Mouse (Mus musculus) liver, adult 2 months (tissue): ENCODE results near the gene Srm. TPM values are rescaled to one million over a fixed set of nuclear protein-coding genes. Genes with fewer than 3 reads are reported as not detected.

Experiments
- DNase-seq: peaks from one replicate; pipeline ENCODE4 v3.0.0-alpha.2; 2011; ENCODE audit warnings: low read depth, low spot score; ENCODE audit errors: extremely low read depth
- H3K27ac ChIP-seq: fragments of 200-500 bp; replicated peaks from 2 replicates; pipeline ENCODE4 v1.5.1; 2012; ENCODE audit warnings: low read depth, mild to moderate bottlenecking, control low read depth, inconsistent platforms, low read length; ENCODE audit not compliant: insufficient read depth
- H3K27me3 ChIP-seq: fragments of 200-500 bp; 2 replicates; pipeline ENCODE4 v1.6.1; 2012; ENCODE audit warnings: mild to moderate bottlenecking, moderate library complexity, low read length, inconsistent platforms; ENCODE audit not compliant: control insufficient read depth, insufficient read depth
- H3K36me3 ChIP-seq: fragments of 200-500 bp; 2 replicates; pipeline ENCODE4 v1.6.1; 2012; ENCODE audit warnings: low read length, inconsistent platforms; ENCODE audit not compliant: control insufficient read depth, insufficient read depth
- H3K4me1 ChIP-seq: fragments of 200-500 bp; 2 replicates; pipeline ENCODE4 v1.6.1; 2011; ENCODE audit warnings: low read length; ENCODE audit not compliant: control insufficient read depth, insufficient read depth
- H3K4me3 ChIP-seq: fragments of 200-500 bp; 2 replicates; pipeline ENCODE4 v1.5.1; 2011; ENCODE audit warnings: low read depth, mild to moderate bottlenecking, control low read depth, low read length, moderate library complexity; ENCODE audit not compliant: insufficient read depth
- H3K79me2 ChIP-seq: fragments of 200-500 bp; 2 replicates; pipeline ENCODE4 v1.6.1; 2012; ENCODE audit warnings: inconsistent platforms, mild to moderate bottlenecking, low read length, moderate library complexity; ENCODE audit not compliant: control insufficient read depth, insufficient read depth
- H3K9ac ChIP-seq: fragments of 200-500 bp; 2 replicates; pipeline ENCODE4 v1.6.1; 2012; ENCODE audit warnings: low read depth, mild to moderate bottlenecking, control low read depth, inconsistent platforms, low read length
- CTCF ChIP-seq: fragments of 200-500 bp; IDR thresholded peaks from 2 replicates; pipeline ENCODE4 v1.5.1; 2011; ENCODE audit warnings: low read depth, low read length, control low read depth
- POLR2A ChIP-seq: fragments of 200-500 bp; IDR thresholded peaks from 2 replicates; pipeline ENCODE4 v1.6.1; 2011; ENCODE audit warnings: low read length, control low read depth; ENCODE audit not compliant: insufficient read depth; ENCODE audit errors: extremely low read depth
- WGBS: fragments of 180-500 bp; shearing (Covaris S2); methylation state at CpG from one replicate; pipeline ENCODE4 v1.1.7; 2018; 5-methylcytosine and 5-hydroxymethylcytosine counted together
- polyA plus RNA-seq: library from polyadenylated mRNA; depleted of rRNA; stranded (reverse); fragments of >200 nt; gene quantifications from 2 replicates; pipeline ENCODE4 v1.2.3, GENCODE M21; 2012
- total RNA-seq: library from RNA; depleted of rRNA; stranded (reverse); fragments of >200 nt; gene quantifications from 2 replicates; pipeline ENCODE4 v1.2.3, GENCODE M21; 2014

The Srm gene
- total and polyA plus RNA-seq, 2 experiments, result 11.1 to 39.5 TPM

DNA sequence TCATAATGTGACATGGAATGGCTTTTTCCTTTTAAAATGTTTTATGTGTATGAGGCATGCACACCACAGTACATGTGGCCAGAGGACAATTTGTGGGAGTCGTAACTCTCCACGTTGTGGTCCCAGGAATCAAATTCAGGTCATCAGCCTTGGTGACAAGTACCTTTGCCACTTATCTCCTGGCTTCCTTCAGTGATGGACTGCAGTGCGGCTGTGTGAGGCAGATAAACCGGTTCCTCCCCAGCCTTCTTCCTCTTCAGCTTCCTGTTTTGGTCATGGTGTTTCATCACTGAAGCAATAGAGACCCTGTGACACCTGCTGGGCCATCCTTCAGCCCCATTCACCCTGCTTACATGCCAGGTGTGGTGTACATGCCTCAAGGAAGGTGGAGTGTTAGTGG is 8.0 kb upstream of the Srm start:
- 62% methylated on average over 4 of the region's 4 CpGs for WGBS
- peaks cover 2% of the 10 kb centered on the region; the same call in 1 of the 2 replicates for H3K36me3 ChIP-seq
- TF ChIP-seq CTCF, result no peak
- no peak for TF ChIP-seq POLR2A
- no peaks in the 10 kb centered on the region for H3K4me1 ChIP-seq
- no peaks in the 10 kb centered on the region for H3K79me2 ChIP-seq
- H3K9ac ChIP-seq, result no peak overlapping the region
- no peak for DNase-seq
- no peak overlapping the region for H3K27ac ChIP-seq
- no peaks in the 10 kb centered on the region for H3K27me3 ChIP-seq
- H3K4me3 ChIP-seq, result no peak overlapping the region

DNA sequence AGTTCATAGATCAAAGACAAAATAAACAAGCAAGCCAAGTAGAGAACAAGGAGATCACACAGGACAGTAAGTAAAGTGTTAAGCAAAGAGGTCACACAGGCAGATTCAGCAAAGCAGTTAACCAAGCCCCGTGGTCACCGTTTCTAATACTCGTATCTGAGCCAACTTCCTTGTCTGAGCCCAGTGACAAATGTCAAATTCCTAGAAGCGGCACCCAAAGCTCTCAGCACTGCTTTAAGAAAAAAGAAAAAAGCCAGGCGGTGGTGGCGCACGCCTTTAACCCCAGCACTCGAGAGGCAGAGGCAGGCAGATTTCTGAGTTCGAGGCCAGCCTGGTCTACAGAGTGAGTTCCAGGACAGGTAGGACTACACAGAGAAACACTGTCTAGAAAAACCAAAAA is 4.7 kb upstream of the Srm start:
- Histone ChIP-seq H3K27ac (no peak overlapping the region), H3K36me3 (no peaks in the 10 kb centered on the region; the same call in 1 of the 2 replicates), H3K27me3 (no peaks in the 10 kb centered on the region), H3K79me2 (peaks cover 3% of the 10 kb centered on the region; the same call in 1 of the 2 replicates), H3K4me3 (no peak overlapping the region), H3K9ac (no peak overlapping the region), H3K4me1 (peaks cover 3% of the 10 kb centered on the region)
- no peak for TF ChIP-seq CTCF
- TF ChIP-seq POLR2A, result no peak
- no peak for DNase-seq
- 68% methylated on average over 9 of the region's 9 CpGs for WGBS

DNA sequence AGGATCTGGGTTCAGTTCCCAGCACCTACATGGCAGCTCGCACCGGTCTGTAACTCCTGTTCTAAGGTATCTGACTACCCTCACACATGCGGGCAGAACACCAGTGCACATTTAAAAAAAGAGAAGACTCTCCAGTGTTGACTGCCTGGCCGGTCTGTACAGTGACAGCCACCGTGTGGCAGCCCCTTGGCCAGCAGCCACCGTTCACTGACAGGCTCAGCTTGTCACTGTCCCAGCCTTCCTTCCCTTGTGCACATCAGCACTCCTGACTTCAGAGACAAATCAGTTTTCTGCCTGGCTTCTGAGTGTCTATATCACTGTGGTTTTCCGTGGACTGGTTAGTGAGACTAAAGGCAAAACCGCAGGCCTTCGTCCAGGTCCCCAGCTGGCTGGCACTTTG is 2.5 kb upstream of the Srm start:
- no peak for DNase-seq
- Histone ChIP-seq H3K9ac (no peak overlapping the region), H3K27me3 (no peaks in the 10 kb centered on the region), H3K79me2 (peaks cover 9% of the 10 kb centered on the region; the same call in 1 of the 2 replicates), H3K27ac (no peak overlapping the region), H3K36me3 (no peaks in the 10 kb centered on the region), H3K4me1 (peaks cover 10% of the 10 kb centered on the region), H3K4me3 (no peak overlapping the region)
- TF ChIP-seq POLR2A (no peak), CTCF (no peak)
- 74% methylated on average over 9 of the region's 9 CpGs for WGBS

DNA sequence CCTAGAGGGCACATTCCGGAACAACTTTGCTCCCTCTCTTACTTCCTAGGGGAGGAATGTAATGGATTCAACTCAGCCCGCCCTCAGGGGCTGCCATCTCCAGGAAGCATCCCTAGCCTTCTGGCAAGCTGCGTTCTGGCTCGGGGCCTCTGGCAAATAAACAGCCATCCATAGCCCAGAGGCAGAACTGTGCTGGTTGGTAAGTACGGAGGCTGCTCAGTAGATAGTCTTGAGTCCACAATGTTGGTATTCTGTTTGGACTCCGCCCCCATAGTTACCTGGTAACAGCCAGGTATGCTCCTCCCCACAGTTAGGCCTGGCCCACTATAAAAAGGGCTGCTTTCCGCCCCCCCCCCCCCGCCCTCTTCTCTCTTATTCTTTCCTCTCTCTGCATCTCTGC is 1.7 kb upstream of the Srm start:
- H3K79me2 ChIP-seq, result peaks cover 9% of the 10 kb centered on the region; the same call in 1 of the 2 replicates
- no peaks in the 10 kb centered on the region for H3K27me3 ChIP-seq
- H3K4me3 ChIP-seq, result no peak overlapping the region
- 55% methylated on average over 8 of the region's 8 CpGs for WGBS
- no peak overlapping the region for H3K9ac ChIP-seq
- TF ChIP-seq POLR2A (no peak), CTCF (no peak)
- no peak overlapping the region for H3K27ac ChIP-seq
- H3K36me3 ChIP-seq, result no peaks in the 10 kb centered on the region
- H3K4me1 ChIP-seq, result peaks cover 10% of the 10 kb centered on the region
- no peak for DNase-seq

DNA sequence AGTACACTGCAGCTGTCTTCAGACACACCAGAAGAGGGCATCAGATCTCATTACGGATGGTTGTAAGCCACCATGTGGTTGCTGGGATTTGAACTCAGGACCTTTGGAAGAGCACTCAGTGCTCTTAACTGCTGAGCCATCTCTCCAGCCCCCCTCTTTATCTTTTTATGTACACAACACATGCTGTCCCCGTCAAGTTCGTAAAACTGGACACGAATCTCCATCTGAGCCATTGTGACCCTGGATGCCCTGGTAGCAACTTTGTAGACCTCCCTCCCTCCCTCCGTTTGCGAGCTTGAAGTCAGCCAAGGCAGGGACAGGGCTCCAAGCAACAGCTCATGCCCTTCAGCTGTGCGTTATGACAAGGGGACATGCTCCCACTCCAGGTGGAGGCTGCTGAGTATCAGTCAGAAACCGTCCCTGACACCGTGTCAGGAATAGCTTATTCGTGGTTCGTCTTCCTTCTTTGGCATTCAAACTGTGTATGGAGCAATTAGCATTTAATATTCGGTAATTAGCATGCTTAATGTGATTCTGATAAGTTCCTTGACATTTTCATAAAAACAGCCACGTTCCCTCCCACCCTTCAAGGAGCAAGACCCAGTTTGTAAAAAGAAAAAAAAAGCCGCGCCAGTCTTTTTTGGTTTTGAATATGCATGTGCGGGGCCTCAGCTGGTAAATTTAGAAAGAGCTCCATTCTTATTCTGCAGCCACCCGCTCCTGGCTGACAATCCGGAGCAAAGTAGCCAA is 707 bp upstream of the Srm start:
- TF ChIP-seq CTCF (no peak), POLR2A (no peak)
- Histone ChIP-seq H3K27me3 (no peaks in the 10 kb centered on the region), H3K9ac (peak overlapping the region; percentile 63), H3K36me3 (peaks cover 9% of the 10 kb centered on the region; the same call in 1 of the 2 replicates), H3K4me1 (peaks cover 10% of the 10 kb centered on the region), H3K27ac (no peak overlapping the region; the same call in none of the 2 replicates), H3K4me3 (peak overlapping the region; percentile 48), H3K79me2 (peaks cover 9% of the 10 kb centered on the region; the same call in 1 of the 2 replicates)
- WGBS, result 5% methylated on average over 18 of the region's 18 CpGs
- no peak for DNase-seq

DNA sequence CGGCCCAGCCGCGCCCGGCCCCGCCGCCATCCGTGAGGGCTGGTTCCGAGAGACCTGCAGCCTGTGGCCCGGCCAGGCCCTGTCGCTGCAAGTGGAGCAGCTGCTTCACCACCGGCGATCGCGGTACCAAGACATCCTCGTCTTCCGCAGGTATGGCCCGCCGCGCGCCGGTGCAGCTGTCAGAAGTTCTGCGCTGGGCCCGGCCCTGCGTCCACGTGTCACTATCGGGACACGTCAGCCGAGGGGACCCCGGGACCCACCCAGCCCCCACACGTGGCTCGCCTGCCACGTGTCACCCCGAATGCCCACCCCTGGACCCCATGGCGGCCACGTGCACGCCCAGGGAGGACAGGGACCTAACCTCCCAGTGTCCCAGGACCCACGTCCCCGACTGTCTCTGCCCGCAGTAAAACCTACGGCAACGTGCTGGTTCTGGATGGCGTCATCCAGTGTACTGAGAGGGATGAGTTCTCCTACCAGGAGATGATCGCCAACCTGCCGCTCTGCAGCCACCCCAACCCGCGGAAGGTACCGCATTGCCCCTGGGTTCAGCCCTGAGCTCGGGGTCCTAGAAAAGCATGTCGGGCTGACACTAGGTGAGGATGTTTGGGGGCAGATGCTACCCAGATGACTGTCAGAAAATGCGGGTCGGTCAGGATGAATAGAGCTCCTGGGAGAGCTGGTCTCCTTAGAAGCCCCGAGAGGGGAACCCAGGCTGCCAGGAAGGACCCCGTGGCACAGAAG is 506 bp downstream of the Srm start:
- no peaks in the 10 kb centered on the region for H3K27me3 ChIP-seq
- H3K4me3 ChIP-seq, result peak overlapping the region; percentile 89
- peaks cover 10% of the 10 kb centered on the region for H3K4me1 ChIP-seq
- H3K36me3 ChIP-seq, result peaks cover 20% of the 10 kb centered on the region; the same call in 1 of the 2 replicates
- H3K9ac ChIP-seq, result peak overlapping the region; percentile 91
- under 1% methylated on average over 49 of the region's 53 CpGs for WGBS
- H3K27ac ChIP-seq, result peak overlapping the region; percentile 60; the same call in 1 of the 2 replicates
- DNase-seq, result peak; percentile 16
- TF ChIP-seq POLR2A (no peak), CTCF (no peak)
- H3K79me2 ChIP-seq, result peaks cover 9% of the 10 kb centered on the region; the same call in 1 of the 2 replicates
